Mouse (Mus musculus): Measurements from ENCODE around the gene Slc16a2. TPM values are rescaled to one million over a fixed set of nuclear protein-coding genes. Genes with fewer than 3 reads are reported as not detected.

Gene Slc16a2
- polyA plus RNA-seq, 1 experiment from 2014 or later = 11.9 TPM

DNA sequence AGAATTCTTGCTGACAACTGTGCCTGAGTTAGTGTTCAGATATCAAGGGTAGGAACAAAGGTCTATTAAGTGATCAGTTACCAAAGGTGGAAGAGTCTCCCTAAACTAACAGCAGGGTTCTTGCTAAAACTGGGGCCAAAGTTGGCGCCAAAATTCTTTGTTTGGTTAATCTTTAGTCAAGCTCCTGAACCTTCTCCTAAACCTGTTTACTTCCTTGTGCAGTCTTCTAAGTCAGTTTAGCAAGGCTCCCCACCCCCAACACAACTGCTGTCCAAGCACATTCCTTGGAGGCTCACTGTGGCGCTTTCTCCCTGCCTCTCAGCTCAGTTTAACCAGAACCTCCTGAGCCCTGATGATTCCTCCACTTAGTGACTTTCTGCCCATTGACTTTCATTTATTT is 168.8 kb downstream of the Slc16a2 start:
- Histone ChIP-seq H3K9ac (ENCODE audit: low read depth, low read length) (no peak overlapping the region), H3K4me3 (ENCODE audit: low read depth, low read length) (no peak overlapping the region), H3K4me1 (ENCODE audit: control insufficient read depth, low read depth, low read length) (no peaks in the 10 kb centered on the region), H3K9me3 (replicated peaks; ENCODE audit: control insufficient read depth, low read length) (no peaks in the 10 kb centered on the region), H3K27me3 (ENCODE audit: control insufficient read depth, insufficient read depth, low read depth, low read length) (no peaks in the 10 kb centered on the region; the same call in 1 of the 2 replicates), H3K36me3 (ENCODE audit: control insufficient read depth, insufficient read depth) (no peaks in the 10 kb centered on the region), H3K4me2 (ENCODE audit: low read depth, low read length) (no peak overlapping the region), H3K27ac (ENCODE audit: low read length) (no peak overlapping the region)
- ATAC-seq (ENCODE audit: low read depth) = no peak
- WGBS (ENCODE audit: insufficient replicate concordance) = 29% methylated on average over 2 of the region's 2 CpGs

GRCm38 (mm10) chrX:103652048-103652447 is 169.7 kb downstream of the Slc16a2 start:
- no peak overlapping the region for H3K27ac ChIP-seq (ENCODE audit: low read length)
- H3K9ac ChIP-seq (ENCODE audit: low read depth, low read length) = no peak overlapping the region
- 25% methylated on average over 1 of the region's 1 CpGs for WGBS (ENCODE audit: insufficient replicate concordance)
- no peaks in the 10 kb centered on the region for H3K4me1 ChIP-seq (ENCODE audit: control insufficient read depth, low read depth, low read length)
- no peaks in the 10 kb centered on the region; the same call in 1 of the 2 replicates for H3K27me3 ChIP-seq (ENCODE audit: control insufficient read depth, insufficient read depth, low read depth, low read length)
- H3K4me3 ChIP-seq (ENCODE audit: low read depth, low read length) = no peak overlapping the region
- no peak for ATAC-seq (ENCODE audit: low read depth)
- no peaks in the 10 kb centered on the region for H3K9me3 ChIP-seq (replicated peaks; ENCODE audit: control insufficient read depth, low read length)
- no peaks in the 10 kb centered on the region for H3K36me3 ChIP-seq (ENCODE audit: control insufficient read depth, insufficient read depth)
- no peak overlapping the region for H3K4me2 ChIP-seq (ENCODE audit: low read depth, low read length)

Other genes starting within 250 kb of the Slc16a2 start
- not detected in 2 replicates for gene Zcchc13, start 191.4 kb downstream of the Slc16a2 start, polyA plus RNA-seq (2015; fragmentation: Nextera tagmentation; extraction: Ambion mirVana)
- gene Rlim, start 159.3 kb upstream of the Slc16a2 start, polyA plus RNA-seq (2015; fragmentation: Nextera tagmentation; extraction: Ambion mirVana) = 10.8 and 11.8 TPM in 2 replicates